Mouse (Mus musculus): Measurements from ENCODE around the gene Slc5a10. TPM values are rescaled to one million over a fixed set of nuclear protein-coding genes. Genes with fewer than 3 reads are reported as not detected.

Slc5a10 gene
- total RNA-seq, 1 experiment from 2014 or later: not detected

DNA sequence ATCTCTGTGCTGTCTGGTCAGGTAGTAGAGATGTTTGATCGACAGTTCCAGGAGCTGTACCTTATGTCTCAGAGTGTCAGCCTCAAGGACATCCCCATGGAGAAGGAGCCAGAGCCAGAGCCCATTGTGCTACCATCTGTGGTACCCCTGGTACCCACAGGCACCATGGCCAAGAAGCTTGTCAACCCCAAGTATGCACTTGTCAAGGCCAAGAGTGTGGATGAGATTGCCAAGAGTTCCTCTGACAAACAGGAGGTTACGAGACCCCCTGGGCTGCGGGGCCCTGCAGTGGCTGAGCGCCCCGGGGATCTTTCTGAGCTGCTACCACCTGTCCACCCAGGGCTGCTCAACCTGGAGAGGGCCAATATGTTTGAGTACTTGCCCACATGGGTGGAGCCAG, 18.1 kb downstream of the Slc5a10 start:
- no peak for DNase-seq

DNA sequence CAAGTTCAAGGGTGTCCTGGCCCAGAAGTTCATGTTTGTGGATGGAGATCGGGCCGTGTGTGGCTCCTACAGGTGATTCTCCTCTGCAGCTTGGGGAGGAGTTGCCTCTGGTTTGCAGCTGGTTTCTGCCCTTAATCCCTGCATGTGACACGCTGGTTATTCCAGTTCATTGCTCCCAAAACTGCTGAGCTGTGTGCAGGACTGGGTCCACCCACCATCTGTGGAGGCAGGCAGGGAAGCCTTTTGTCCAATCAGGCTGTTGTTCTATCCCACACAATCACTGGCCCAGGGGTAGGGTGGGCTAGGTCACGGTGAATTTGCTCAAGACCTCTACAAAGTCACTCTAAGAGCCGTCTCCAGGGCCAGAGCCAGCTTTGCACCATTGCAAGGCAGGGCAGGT, 18.9 kb downstream of the Slc5a10 start:
- DNase-seq: no peak

DNA sequence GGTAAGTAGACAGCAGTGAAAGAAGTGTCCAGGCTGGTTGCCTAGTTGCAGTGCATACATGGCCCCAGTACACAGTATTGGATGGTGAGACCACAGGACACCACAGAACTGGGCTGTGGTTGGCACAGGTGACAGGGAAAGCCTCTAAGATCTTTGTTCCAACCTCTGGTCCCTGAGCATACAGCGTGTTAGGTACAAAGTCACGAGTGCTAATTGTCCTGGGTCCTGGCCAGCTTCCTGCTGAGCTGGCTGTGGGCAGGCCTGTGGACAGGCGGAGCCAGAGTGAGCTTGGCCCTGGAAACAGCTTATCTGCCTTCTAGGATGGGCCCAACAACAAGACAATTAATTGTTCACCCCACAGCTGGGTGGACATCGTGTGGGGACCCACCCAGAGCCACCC, 20.7 kb downstream of the Slc5a10 start:
- DNase-seq: no peak

DNA sequence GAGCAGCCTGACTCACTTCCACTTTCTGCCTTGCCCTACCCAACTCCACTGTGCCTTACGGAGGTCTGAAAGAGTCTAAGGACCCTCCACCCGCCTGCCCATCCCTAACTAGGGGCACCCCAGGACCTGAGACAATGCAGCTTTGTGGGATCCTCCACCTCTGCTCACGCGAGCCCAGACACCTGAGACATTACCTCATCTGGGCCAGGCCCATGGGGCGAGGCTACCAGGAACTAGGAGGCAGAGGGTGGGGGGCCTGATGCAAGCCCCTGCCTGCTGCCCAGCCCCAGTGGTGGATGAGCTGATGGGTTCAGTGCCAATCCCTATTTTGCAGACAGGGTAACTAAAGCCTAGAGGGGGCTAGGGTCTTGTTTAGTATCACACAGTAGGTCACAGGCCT, 21.2 kb downstream of the Slc5a10 start:
- DNase-seq: no peak

DNA sequence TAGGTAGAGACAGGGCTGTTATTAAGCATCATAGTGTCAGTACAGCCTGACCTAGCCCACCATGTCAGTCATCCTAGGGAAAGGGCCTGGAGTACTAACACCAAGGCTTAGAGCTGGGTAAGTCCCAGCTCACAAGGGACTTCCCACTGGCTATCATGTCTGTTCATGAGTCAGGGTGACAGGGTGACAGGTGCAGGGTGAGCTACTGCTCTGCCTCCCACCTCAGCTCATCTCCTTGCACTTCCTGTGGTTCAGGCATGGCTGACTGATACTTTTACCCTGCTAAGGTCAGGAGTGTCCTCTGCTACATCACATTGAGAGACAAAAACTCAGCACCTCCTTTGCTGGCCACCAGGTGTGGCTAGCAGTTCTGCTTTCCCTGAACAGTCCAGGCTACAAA, 21.8 kb downstream of the Slc5a10 start:
- DNase-seq: no peak

DNA sequence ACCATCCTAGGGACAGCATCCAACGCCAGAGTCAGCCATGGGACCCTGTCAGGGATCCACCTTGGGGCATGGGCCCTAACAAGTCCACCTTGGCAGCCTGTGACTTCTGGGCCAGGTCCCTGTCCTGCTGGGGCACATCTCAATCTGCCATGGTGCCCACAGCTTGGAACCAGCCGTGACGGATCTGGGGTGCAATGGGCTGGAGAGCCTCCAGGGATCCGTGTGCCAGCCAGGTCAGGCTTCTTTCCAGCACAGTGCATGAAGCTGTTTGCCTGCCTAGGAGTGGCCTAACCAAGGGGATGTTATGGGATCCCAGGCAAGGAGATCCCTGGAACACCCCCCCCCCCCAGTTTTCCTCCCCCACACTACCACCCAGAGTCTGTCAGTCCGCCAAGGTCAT, 27.6 kb downstream of the Slc5a10 start:
- DNase-seq: no peak

DNA sequence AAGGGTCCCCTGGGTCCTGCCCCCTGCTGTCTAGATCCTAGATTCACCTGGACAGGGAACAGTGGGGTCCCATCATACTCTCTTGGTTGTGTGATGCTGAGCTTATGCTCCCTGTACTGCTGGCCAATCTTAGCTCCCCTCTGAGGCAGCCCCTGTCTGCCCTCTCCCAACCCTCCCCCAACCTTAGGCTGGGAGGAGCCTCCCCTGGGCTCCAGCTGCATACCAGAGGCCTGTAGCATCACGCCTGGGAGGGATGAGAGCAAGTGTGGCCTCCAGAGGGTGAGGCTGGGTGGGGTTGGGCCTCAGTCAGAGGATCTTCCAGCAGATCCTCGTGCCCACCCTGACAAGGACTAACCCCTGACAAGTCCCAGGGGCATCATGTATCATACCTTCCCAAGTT, 33.0 kb downstream of the Slc5a10 start:
- no peak for DNase-seq

DNA sequence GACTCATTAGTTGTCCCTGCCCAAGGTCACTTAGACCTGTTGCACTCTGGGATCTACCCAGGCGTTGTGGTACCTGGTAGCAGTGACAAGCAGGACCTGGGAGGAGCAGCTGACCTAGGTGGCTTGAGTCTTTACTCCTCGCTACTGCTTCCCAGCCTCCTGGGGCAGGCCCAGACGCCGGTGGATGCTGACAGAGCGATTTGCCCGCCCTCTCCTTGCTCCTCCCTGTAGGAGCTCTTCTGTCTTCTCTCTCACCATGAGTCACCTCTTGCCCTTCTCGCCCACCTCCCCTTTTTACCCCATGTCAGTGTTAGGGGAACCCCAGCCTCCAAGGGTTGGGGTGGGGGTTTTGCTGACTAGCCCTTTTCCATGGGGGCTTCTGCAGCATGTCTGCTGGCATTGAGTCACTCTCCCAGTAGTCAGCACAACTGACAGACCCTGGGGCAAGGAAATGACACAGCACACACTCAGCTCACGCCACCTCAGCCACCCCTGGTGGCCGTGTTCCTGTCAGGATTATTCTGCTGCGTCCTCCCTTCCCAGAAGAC, 33.6 kb downstream of the Slc5a10 start:
- no peak for DNase-seq

DNA sequence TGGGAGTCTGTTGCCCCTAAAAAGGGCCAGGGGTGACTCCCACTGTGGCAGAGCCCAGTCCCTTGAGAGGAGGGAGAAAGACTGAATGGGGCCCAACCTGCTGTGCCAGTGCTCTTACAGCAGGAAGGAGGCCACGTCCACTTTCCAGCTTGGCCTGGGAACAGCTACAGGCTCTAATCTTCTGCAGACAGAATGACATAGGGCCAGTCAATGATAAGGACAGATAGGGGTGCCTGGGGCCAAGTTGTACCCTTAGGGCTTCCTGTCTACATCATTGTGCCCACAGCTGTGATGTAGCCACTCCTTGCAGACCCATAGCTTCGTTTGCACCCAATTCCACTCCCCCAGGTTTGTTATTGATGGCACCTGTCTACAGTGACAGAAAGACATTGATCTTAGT, 34.5 kb downstream of the Slc5a10 start:
- DNase-seq: no peak

DNA sequence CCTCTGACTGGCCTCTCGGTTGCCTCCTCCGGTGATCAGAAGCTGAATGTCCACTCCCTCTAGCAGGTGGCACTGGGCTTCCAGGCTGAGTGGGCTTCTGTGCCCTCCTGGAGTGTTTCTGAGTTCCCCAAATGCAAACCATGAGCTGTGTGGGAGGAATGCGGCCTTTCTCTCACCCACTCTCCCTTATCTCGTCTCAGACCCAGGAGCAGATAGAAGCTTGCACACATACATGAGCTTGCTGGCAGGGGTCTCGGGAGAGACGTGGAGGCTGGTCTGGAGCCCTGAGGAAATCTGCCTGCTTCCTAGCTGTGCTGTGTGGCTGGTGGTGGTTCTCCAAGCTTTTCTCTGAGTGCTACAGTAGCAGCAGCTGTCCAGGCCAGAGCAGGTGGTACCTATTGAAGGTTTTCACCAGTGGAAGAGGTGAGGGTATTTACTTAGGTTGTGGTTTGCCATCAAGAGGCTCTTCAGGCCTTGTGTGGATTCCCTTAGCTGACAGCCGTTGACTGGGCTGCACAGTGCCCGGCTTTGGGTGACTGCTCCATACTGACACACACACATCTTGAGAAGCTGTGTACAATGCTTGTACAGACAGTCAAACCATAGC, 35.4 kb downstream of the Slc5a10 start:
- no peak for DNase-seq

DNA sequence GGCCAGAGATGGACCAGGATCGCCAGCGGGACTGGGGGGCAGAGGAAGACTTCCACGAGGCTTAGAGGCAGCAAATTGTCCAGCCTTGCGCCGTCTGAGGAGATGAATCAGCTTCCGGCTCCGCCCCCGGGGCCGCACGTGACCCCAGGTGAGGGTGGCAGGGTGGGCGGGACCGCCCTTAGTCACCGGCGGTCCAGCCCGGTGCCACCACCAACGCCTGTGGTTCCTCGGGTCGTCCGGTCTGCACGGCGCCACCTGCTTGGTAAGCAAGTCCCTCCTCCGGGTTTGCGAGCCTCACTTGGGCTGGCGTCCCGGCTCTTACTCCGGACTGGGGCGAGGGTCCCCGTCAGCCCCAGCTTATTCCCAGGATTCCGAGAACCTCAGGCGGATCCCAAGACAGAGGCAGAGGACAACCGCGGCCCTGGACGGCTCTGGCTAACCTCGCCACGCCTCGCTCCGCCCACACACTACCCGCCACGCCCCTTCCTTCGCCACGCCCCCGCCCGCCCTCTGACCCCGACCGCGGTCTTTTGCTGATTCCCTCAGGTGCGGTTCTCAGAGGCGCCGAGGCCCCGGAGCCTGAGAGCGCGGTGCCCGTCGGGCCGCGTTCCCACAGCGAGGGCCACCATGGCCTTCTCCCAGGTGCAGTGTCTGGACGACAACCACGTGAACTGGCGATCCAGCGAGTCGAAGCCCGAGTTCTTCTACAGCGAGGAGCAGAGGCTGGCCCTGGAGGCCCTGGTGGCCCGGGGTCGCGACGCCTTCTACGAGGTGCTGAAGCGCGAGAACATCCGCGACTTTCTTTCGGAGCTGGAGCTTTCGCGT, 36.5 kb downstream of the Slc5a10 start, which contains the start of gene Fam83g:
Gene Fam83g (plus strand): TSS at position 185 of the 825 bp plus-strand sequence.
- DNase-seq: peak; percentile 73

DNA sequence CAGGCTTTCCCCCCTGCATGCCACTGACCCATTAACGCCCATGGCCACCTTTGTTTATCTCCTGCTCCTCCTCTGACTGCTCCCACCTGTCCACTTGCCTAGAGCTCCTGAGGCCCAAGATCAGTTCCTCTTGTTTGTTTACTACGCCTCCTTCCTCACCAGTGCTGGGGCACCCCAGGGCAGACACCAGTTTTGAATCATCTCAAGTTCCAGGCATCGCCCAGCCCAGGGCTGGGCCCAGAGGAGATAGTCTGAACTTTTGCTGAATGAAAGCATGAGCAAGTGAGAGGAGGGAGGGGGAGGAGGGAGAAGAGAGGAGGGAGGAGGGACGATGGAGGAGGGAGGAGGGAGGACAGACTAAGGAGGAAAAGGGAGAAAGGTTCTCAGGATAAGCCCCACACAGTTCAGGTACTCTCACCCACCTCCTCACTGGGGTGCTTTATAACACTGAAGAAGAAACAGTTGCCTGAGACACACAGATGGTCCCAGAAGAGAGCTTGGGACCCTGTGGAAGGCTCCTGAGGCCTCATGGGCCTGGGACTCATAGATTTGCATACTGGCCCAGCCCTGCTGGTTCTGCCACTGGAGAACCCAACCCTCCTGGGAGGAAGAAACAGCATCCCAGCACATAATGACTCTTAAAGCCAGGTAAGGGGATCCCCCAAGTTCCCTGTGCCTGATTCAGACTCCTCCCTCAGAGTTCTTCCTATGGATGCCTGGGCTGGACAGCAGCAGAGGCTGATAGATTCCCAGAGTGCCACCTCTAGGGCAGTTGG, 41.3 kb downstream of the Slc5a10 start:
- no peak for DNase-seq

DNA sequence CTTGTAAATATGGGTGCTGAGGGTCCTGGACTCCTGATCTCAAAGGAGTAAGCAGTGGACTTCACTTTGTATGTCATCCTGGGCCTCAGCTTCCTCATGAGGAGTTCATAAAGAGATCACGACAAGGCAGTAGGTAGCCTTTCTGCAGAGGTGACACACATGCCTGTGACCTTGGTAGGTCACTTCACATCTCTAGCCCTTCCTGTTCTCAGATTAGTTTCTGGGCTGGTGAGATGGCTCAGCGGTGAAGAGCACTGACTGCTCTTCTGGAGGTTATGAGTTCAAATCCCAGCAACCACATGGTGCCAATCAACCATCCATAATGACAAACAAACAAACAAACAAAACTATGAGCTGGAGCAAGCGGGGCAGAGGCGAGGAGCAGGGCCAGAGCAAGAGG, 42.9 kb downstream of the Slc5a10 start:
- DNase-seq: no peak

DNA sequence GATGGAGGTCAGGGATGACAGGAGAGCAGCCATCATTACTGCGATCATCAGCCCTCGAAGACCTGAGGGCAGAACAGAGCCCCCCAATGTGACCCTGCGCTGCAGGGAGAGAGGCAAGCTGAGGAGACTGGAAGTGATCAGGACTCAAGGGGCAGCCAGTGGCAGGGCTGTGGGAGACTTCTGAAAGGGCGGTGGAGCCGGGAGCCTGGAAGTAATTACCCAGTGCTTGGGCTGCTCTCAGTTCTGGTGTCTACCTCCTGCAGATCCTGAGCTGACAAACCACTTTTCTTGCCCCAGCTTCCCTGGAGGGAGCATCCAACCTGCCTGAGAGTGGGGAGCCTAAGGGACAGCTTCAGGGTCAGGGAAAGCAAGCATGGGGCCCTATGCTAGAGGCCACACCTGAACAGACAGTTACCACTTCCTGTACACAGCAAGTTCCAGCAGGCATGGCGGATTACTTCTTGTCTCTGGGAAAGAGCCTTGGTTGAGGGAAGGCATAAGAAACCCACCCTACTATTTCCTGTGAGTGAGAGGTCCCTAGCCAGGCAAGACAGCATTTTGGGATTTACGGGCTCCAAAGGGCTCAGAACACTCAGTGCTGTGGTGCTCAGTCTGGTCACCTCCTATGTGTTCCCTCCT, 44.3 kb downstream of the Slc5a10 start:
- DNase-seq: no peak

DNA sequence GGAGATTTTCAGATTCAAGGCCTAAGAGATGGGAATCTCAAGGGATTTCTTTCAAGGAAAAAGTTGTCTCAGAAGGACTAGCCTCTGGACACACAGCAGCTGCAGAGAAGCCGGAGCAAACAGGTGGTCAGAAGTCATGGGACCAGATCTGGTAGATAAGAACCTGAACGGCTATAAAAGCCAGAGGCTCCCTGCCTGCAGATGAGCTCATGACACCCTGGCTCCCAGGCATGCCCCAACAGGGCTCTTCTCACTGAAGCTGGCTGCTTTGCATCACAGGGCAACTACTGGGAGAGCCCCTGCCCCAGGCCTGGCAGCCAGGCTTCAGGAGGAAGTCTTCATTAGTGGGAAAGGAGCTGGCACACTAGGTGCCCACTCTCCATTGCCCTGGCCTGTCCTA, 45.3 kb downstream of the Slc5a10 start:
- DNase-seq: no peak

DNA sequence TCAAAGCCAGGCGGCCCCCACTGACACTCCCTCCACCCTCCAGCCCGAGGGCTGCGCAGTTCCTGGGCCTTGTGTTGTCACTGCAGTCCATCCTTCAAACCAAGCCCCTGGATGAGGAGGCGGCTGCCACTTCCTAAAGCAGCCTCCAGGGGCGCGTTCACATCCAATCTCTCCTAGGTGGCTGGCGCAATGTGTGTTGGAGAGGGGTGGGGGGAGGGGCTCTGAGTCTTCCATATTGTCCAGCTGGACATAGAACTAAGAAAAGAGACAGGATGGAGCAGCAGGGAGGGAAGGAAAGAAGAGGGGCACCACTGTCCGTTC, 45.8 kb downstream of the Slc5a10 start:
- no peak for DNase-seq

DNA sequence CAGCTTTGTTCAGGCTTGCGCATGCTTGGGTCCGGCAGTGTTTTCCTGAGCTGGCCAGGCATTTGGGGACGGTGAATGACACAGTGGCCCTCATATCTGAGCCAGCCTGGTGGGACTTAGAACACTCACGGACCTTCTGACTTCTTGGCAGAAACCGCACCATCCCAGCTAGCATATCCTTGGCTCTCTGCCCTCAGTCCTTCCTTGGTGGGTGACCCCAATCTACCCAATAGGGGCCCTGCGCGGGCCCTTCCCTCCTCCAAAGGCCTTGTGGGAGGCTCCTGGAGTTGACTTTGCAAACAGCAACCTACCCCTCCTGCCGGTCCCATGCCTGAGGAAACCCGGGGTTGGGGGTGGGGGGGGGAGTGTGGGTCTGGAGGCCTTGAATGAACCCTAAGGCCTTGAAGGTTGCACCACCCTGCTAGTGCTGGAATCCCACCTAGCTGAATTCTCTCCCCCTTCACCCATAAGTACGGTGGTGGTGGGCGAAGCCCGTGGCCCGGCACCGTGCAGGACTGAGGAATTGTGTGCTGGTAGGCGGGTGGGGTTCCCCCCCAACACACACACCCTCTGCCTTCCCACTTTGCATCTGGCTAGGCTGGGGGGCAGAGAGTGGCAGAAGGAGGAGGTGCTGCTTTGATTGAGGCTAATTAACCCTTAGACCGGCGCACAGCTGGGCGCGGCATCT, 46.3 kb downstream of the Slc5a10 start:
- DNase-seq: no peak

DNA sequence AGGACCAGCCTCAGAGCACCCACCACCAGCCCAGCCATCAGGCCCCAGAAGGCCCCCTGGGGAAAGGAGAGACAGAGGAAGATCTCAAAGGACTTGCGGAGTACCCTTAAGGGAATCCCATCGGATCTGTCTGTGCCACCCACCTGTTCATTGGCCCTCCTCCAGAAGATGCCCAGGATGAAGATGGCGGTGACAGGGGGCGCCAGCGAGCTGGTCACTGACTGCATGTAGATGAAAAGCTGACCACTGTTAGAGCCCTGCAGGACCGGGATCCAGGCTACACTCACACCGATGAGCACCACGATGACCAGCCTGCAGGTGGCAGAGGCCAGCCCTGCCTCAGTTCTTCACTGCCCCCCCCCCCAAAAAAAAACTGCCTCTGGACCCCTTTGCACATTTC, 46.9 kb downstream of the Slc5a10 start:
- DNase-seq: peak; percentile 59

DNA sequence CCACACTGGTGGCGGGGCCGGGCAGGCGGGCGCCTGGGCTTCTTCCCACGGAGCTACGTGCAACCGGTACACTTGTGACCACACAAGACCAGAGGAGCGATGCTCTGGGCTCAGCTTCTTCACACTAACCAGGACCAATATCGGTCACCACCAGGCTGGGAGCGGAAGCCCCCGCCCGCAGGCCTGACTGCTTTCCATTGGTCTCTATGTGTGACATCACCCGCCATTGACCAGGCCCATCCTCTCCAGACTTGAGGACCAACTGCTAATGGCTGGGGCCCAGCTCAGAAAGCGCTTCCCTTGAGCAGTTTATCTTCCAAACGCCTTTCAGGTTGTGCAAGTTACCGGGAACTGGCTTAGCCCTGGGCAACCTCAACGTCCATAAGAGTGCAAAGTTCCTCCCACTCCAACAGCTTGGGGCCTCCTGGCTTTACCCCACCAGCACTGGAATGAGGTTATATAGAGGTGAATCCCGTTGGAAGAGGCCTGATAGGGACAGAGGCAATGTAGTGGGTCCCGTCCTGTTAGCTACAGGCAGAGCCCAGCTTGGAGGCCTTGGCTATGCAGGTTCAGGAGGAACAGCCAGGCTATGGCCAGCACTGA, 48.7 kb downstream of the Slc5a10 start:
- DNase-seq: no peak

DNA sequence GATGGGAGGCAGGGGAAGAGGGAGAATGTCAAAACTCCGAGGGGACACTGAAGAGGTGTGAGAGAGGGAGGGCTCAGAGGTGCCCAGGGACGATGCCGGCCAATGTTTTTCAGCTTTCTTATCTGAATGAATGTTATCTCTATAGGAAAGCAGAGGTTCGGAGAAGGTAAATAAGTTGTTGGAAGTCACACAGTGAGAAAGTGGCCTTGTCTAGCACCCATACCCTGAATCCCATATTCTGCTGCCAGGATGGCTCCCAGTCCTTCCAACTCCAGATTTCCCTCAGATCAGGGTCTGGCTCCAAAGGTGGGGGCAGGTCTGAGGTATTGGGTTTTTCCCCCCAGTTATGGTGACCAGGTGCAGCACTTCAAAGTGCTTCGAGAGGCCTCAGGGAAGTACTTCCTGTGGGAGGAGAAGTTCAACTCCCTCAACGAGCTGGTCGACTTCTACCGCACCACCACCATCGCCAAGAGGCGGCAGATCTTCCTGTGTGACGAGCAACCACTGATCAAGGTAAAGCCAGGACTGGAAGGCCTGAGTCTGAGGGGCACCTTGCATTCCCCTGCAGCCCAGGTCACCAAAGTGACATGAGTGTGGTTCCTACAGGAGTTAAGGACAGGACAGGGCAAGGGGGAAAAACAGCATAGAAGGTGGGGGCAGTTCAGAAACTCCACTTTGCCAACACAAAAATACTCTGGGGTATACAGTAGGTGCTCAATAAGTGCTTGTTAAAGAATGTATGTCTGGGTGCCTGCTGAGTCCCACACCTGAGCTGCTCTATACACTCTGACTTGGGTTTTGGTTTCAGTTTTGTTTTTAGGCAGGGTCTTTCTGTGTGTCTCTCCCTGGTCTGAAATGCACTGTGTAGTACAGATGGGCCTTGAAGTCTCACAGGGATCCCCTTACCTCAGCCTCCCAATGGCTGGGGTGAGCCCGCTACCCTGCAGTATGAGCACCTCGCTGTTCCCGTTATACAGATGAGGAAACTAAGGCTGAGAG, 50.8 kb downstream of the Slc5a10 start:
- no peak for DNase-seq
